Mouse (Mus musculus) left cerebral cortex, adult 18-20 months (tissue): ENCODE measurements around the gene Fcer1a. TPM values are rescaled to one million over a fixed set of nuclear protein-coding genes. Genes with fewer than 3 reads are reported as not detected.
"Not testable (repeated sequence)": the region's sequence is repeated elsewhere in the genome, so short reads cannot be mapped to it uniquely, and the experiment has no call there.

Experiments used
- DNase-seq, 2 experiments: peaks; one replicate each; pipeline ENCODE4 v3.0.0; 2021 to 2022; ENCODE audit warnings: low spot score in 2 of 2, mixed read lengths in 1 of 2
- long read RNA-seq, 2 experiments: library from polyadenylated mRNA; stranded (forward); transcript quantifications; one replicate each; pipeline ENCODE4 v2.0.0; 2021
- total RNA-seq, 2 experiments: library from RNA; stranded (reverse); gene quantifications; 2 replicates each; pipeline ENCODE4 v1.2.3; 2021

Gene Fcer1a
- total RNA-seq, result not detected
- long read RNA-seq, experiment 1, result 0 reads
- long read RNA-seq, experiment 2, result 0 reads

DNA sequence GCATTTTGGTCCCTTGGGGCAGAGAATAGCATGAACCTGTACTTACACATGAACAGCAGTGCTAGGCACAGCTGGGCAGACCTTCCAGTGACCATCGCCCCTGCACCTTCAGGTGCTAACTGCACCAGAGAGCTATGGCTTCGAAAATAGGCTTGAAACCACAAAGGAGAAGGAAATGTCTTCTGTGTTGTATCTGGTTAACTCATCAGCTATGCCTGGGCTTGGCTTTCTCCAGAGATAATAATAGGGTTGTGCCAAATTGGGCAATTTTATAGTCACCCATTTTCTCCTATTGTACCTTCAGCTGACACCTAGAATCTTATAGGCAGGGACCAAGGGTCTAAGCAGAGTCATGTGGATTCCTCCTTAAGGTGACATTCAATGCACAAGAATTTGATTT, at the start of gene Fcer1a:
Gene Fcer1a (minus strand): TSS at position 134 of the 400 bp plus-strand sequence.
- DNase-seq, result no peak

DNA sequence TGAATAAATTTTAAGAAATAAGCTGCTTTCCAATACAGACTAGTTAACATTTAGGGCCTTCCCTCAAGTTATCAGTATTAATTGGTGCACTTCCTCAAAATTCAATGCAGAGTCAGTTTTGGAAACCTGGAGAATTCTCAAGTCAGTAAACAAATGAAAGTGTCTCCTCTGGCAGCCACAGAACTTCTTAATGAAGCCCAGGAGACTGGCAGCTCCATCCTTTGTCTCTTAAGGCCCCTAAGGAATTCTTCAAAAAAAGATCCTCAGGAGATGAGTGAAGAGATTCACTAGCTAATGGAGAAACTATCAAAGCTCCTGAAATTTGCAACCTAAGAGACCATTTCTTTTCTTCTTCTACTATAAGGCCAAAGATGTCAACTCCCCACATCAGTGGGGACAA, 38.7 kb upstream of the Fcer1a start, which contains the start of gene Olfr418:
Gene Olfr418 (plus strand): TSS at position 301 of the 400 bp plus-strand sequence.
- DNase-seq, result no peak

DNA sequence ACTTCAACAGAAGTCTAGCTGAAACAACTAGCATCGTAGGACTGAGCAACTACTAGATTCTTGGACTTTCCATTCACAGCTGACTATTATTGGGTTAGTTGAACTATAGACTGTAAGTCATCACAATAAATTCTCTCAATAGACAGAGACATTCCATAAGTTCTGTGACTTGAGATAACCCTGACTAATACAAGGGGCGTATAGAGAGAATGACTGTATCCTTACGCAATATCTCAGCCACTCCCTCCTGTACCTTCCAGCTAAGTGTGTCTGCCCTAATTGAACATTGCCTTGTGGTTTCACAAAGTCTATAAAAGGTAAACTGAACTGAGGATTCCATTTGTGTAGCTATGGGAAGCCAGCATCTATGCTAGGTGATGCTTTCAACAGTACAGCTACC, 22.9 kb upstream of the Fcer1a start:
- no peak for DNase-seq

- not testable (repeated sequence) for DNase-seq
Observed at GRCm38 (mm10) chr1:173237004-173237403, 10.0 kb upstream of the Fcer1a start.

DNA sequence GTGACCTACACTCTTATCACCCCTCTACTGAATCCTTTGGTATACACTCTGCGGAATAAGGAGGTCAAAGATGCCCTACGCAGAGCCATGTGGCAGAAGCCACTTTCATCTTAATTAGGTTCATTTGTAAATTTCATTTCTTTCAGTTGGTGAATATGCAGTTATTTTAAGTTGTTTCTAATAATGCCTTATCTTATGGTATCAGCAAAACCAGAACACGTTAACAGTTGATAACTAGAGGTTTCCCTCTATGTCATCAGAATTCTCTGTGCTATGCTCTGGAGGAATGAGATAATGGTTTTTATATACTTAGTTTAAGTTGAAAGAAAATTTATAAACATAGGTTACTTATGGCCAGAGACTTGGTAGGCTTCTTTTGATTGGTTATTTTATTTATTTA, 10.5 kb downstream of the Fcer1a start:
- no peak for DNase-seq

GRCm38 (mm10) chr1:173212092-173212491, 14.9 kb downstream of the Fcer1a start, which contains the start of gene Olfr1404:
TSS of gene Olfr1404 (plus strand) at chr1:173212392.
- no peak for DNase-seq

- DNase-seq, result no peak
Observed at GRCm38 (mm10) chr1:173197508-173197907, 29.5 kb downstream of the Fcer1a start, which contains the start of gene Olfr218. TSS of gene Olfr218 (plus strand) at chr1:173197808.

DNA sequence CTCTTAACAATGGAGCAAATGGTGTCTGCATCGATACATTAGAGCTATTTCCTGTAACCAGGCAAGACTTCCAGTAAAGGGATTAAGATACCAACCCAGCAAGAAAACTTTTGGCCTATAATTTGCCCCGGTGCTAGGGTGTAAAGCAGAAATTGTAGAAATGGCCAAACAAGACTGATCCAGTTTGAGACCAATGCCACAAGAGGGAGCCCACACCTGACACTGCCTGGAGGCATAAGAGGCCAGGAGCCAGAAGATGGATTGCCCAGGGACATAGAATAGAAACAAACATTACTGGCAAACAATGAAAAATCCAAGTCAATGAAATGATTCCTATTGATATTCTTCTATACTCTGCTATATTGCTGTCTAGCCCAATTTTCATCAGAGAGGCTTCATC, 30.7 kb downstream of the Fcer1a start:
- no peak for DNase-seq

DNA sequence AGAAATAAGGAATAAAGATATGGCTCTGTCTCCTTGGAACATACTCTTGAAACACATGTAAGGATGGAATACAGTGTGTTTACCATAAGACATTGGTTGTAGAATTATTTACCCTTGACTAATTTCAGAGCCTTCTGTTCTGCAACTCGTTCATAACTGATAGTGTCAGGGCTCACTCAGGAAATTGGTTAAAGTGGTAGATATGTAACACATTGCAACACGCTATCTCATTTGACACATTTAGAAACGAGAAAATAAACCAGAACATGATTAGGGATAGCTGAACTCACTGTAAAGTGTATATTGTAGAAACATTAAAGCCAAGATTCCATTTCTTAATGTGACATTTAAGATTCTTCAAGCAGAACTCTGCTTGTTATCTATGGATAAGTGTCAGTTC, 35.0 kb downstream of the Fcer1a start:
- DNase-seq, result no peak

DNA sequence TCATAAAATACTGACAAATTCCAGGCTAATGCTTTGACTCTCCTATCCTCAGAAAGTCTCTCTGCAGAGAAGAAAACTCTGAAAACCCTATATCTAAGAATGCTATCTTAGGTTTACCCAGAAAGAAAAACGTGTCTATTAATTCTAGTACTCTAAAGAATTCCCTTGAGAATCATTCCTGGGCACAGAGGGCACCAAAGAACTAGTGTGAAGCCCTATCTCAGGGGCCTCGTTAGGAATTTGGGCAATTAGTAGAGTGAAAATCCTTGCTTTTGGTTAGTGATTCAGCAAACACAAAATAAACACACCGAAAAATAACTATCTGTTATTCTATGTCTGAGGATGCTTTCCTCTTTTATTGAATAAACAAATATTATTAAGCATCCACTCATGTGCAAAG, 36.5 kb downstream of the Fcer1a start, which contains the start of gene Olfr1406:
Gene Olfr1406 (minus strand): TSS at position 101 of the 400 bp plus-strand sequence.
- DNase-seq, result no peak

- DNase-seq, result no peak
Observed at GRCm38 (mm10) chr1:173174154-173174842, 52.7 kb downstream of the Fcer1a start.

Other genes starting within 250 kb of the Fcer1a start
- gene Olfr1408, start 89.8 kb downstream of the Fcer1a start, total RNA-seq, result not detected
- not detected for gene Olfr1406, start 36.6 kb downstream of the Fcer1a start, total RNA-seq
- not detected for gene Olfr218, start 29.4 kb downstream of the Fcer1a start, total RNA-seq
- not detected for gene Olfr1404, start 14.8 kb downstream of the Fcer1a start, total RNA-seq
- gene Olfr418, start 38.8 kb upstream of the Fcer1a start, total RNA-seq, result not detected
- gene Mptx2, start 50.6 kb upstream of the Fcer1a start, total RNA-seq, result not detected
- gene Ackr1, start 106.5 kb upstream of the Fcer1a start, total RNA-seq, result 10 to 100 TPM; 71.0 to 71.7 TPM
- gene Aim2, start 123.7 kb upstream of the Fcer1a start, total RNA-seq, result 1 to 10 TPM; 1.4 to 3.0 TPM
- gene Cadm3, start 140.5 kb upstream of the Fcer1a start, total RNA-seq, result 100 to 1,000 TPM; 403 to 436 TPM